Mouse (Mus musculus): ENCODE data around the gene Kirrel3. TPM values are rescaled to one million over a fixed set of nuclear protein-coding genes. Genes with fewer than 3 reads are reported as not detected.
A peak's percentile ranks its signal among the peaks of the same experiment; 100 is the strongest.

The Kirrel3 gene
- total RNA-seq, 2 experiments from 2014 or later = 66.3 to 71.9 TPM

- no peak for DNase-seq (ENCODE audit: low spot score in 2 of 2)
- intact Hi-C loops (cut with DNase I) = loop anchor here (5.0 kb wide), 1 partner anchor 349 kb away; no protein-coding TSS in a partner anchor
Measured at GRCm38 (mm10) chr9:34846440-34846839, 360.7 kb downstream of the Kirrel3 start.

DNA sequence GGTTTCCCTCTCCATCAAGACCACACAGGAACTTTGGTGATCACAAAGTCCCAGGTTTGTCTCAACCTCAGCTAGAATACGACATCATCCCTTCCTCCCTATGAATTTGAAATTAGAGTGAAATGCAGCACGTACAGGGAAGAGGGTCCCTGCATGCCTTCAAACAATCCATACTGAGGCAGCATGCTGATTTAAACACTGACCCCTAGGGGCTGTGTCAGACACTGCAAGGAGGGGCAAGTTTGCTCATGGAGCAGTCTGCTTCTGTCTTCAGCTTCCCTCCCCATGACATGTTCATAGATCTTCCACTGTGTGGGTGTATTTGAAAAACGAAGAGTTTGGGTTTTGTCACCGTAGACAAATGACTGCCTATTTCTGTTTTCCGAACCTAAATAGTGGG, 362.0 kb downstream of the Kirrel3 start:
- no peak for DNase-seq (ENCODE audit: low spot score in 2 of 2)
- intact Hi-C loops (cut with DNase I) = loop anchor here (5.0 kb wide), 1 partner anchor 350 kb away; no protein-coding TSS in a partner anchor

GRCm38 (mm10) chr9:34851136-34851535, 365.4 kb downstream of the Kirrel3 start:
- intact Hi-C loops (cut with DNase I) = no loop called here
- DNase-seq (ENCODE audit: low spot score in 2 of 2) = no peak

- no peak for DNase-seq (ENCODE audit: low spot score in 2 of 2)
- intact Hi-C loops (cut with DNase I) = no loop called here
Measured at GRCm38 (mm10) chr9:34857575-34857974, 371.9 kb downstream of the Kirrel3 start.

GRCm38 (mm10) chr9:34858071-34858470, 372.4 kb downstream of the Kirrel3 start:
- intact Hi-C loops (cut with DNase I) = no loop called here

GRCm38 (mm10) chr9:34860934-34861333, 375.2 kb downstream of the Kirrel3 start:
- DNase-seq (ENCODE audit: low spot score in 2 of 2) = no peak
- intact Hi-C loops (cut with DNase I) = loop anchor here (2.0 kb wide), 1 partner anchor 362 kb away; no protein-coding TSS in a partner anchor

More at GRCm38 (mm10) chr9:34858071-34858470, 372.4 kb downstream of the Kirrel3 start:
- no peak for DNase-seq (ENCODE audit: low spot score in 2 of 2)

- intact Hi-C loops (cut with DNase I) = loop anchor here (2.0 kb wide), 1 partner anchor 363 kb away; no protein-coding TSS in a partner anchor
- peak; percentile 50 to 71 for DNase-seq (ENCODE audit: low spot score in 2 of 2)
Measured at GRCm38 (mm10) chr9:34861775-34862174, 376.1 kb downstream of the Kirrel3 start.

DNA sequence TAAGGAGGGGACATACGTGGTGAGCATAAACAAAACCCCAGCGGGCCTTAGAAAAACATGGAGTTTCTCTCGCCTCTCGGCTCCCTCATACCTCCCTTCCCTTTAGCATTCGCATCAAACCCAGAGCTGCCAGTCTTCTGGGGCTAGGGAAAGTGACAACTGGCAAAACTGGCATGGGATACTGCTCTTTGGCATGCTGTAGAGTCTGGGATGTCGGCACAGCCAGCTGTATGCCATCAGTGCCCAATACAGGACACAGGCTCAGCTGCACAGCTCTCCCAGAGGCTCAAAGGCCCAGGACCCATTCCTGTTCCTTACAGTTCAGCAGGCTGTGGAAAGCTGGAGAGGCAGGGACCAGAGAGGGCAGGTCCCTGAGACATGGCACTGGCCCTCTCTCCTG, 379.9 kb downstream of the Kirrel3 start:
- intact Hi-C loops (cut with DNase I) = no loop called here
- DNase-seq (ENCODE audit: low spot score in 2 of 2) = no peak

GRCm38 (mm10) chr9:34871316-34871966, 385.7 kb downstream of the Kirrel3 start:
- DNase-seq (ENCODE audit: low spot score in 2 of 2) = no peak
- intact Hi-C loops (cut with DNase I) = no loop called here

GRCm38 (mm10) chr9:34875238-34875637, 389.5 kb downstream of the Kirrel3 start:
- intact Hi-C loops (cut with DNase I) = no loop called here
- DNase-seq (ENCODE audit: low spot score in 2 of 2) = no peak

DNA sequence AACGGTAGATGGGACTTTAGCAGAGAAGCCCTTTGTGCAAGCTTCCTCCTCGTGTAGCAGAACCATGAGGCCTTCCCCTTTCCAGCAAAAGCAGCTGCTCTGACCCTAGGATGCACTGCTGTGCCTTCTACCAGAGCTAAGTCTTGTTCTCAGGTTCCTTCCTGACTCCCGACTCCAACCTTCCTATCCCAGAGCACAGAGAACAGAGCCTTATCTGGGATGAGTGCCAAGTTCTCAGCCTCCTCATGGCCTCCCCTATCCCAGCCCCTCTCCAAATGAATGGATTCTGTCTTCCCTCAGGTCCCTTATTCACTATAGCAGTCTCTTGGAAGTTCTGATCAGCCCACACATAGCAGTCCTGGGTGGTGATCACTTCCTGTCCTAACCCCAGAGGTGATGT, 391.5 kb downstream of the Kirrel3 start:
- intact Hi-C loops (cut with DNase I) = no loop called here
- no peak for DNase-seq (ENCODE audit: low spot score in 2 of 2)

GRCm38 (mm10) chr9:34877799-34878198, 392.1 kb downstream of the Kirrel3 start:
- DNase-seq (ENCODE audit: low spot score in 2 of 2) = no peak
- intact Hi-C loops (cut with DNase I) = no loop called here

DNA sequence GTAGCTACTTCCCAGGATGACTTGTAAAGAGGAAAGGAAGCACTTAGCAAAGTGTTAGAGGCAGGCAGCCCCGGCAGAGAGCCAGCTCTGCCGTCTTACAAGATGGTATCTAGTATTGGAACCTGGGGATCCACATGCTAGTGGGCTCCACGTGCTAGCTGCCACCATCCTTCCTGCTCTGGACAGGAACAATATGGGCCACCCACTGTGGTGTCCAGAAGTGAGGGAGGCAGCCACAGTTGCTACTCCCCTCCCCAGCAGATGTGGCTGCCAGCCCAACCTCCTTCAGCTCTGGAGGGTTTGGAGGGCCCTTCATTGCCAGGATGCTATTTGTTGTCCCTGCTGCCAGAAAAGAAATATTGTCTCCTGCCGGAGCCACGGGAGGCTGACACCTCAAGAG, 396.1 kb downstream of the Kirrel3 start:
- no peak for DNase-seq (ENCODE audit: low spot score in 2 of 2)
- intact Hi-C loops (cut with DNase I) = no loop called here

GRCm38 (mm10) chr9:34882211-34882610, 396.5 kb downstream of the Kirrel3 start:
- no peak for DNase-seq (ENCODE audit: low spot score in 2 of 2)
- intact Hi-C loops (cut with DNase I) = no loop called here

- DNase-seq (ENCODE audit: low spot score in 2 of 2) = no peak
- intact Hi-C loops (cut with DNase I) = no loop called here
Measured at GRCm38 (mm10) chr9:34883122-34883521, 397.4 kb downstream of the Kirrel3 start.

GRCm38 (mm10) chr9:34884325-34884724, 398.6 kb downstream of the Kirrel3 start:
- intact Hi-C loops (cut with DNase I) = no loop called here
- no peak for DNase-seq (ENCODE audit: low spot score in 2 of 2)

DNA sequence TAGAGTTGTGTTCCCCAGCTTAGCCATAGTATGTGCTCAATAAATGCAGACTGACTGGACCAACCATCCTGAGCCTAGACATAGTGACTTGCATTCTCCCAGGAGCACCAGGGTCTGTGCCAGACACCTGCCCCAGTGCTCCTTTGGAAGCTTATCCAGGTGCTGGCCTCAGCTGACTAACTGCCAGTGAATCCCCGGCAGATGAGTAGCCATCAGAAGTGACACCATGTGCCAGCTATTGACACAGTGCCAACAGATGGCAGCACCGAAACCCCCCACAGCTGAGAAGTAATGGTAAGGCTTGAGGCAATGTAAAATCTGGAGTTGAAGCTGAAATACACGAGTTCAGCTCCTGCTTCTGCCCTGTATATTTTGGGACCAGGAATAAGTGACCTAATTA, 399.2 kb downstream of the Kirrel3 start:
- intact Hi-C loops (cut with DNase I) = no loop called here

DNA sequence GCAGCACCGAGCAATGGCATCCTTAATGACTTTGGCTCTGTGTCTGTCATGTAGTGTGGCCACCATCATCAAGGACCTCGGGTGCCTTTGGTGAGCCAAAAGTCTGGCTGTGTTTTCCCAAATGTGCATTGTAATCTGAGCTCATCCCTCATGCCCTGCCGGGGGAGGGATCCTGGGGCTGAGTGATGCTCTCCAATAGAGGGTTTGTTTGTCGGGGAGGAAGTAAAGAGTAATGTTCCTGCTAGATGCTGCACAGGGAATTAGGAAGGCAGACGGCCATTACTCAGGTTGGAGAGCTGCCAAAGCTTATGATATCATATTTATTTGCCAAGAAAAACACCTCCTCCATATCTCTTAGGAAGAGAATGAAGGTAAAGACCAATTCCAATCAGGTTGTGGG, 401.1 kb downstream of the Kirrel3 start:
- intact Hi-C loops (cut with DNase I) = no loop called here
- DNase-seq (ENCODE audit: low spot score in 2 of 2) = no peak

More for the DNA sequence above, 399.2 kb downstream of the Kirrel3 start:
- DNase-seq (ENCODE audit: low spot score in 2 of 2) = no peak

DNA sequence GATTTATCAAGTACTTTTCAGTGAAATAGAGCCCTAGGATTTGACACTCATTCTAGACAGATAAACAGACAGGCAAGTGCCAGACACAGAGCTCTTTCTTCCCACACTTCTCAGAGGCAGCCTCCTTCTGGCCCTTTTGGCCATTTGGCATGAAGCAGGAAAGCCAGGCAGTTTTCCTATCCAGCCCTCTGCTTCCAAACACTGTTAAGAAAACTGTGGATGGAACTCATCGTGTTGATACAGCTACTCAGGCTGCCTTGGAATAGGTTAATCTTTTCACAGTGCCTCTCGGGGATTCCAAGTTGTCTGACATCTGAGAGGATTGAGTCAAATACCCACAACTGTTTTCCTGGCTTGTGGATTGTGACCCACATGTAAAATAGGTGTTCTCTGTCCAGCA, 401.5 kb downstream of the Kirrel3 start:
- DNase-seq (ENCODE audit: low spot score in 2 of 2) = no peak
- intact Hi-C loops (cut with DNase I) = no loop called here

DNA sequence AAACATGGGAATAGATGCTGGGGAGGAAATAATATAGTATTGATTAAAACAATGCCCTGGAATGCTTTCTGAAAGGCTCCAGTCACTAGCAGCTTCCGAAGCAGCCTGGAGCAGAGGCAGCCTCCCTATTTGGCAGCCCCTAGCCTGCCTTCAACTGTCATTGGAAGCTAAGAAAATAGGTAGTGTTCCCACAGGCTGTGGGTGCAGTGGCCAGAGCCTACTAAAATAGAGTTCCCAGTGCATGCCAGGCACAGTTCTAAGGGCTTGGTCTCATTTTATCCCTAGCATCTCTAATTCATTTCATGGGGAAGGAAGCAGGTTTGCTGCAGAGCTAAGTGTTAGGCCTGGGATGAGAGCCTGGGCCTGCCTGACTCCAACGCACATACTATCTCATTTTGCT, 402.6 kb downstream of the Kirrel3 start:
- DNase-seq (ENCODE audit: low spot score in 2 of 2) = peak in 1 of 2 experiments; percentile 28
- intact Hi-C loops (cut with DNase I) = no loop called here

DNA sequence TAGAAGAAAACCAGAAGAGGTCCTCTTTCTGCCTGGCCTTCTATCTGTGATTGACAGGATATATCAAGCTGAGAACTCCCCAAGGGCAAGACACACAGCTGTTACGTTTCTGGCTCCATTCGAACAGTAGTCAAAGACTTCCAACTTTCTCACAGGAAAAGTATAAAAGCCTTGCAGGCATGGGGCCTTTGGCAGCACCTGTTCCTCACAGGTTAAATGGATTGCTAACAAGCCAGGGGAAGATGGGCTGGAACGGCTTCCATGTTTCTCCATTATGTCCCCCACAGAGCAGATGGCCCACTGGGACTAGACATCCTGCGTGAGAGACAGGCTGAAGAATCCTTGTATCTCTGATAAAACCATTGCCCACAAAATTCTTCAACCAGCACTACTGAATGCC, 415.5 kb downstream of the Kirrel3 start:
- no peak for DNase-seq (ENCODE audit: low spot score in 2 of 2)
- intact Hi-C loops (cut with DNase I) = no loop called here

- intact Hi-C loops (cut with DNase I) = no loop called here
- no peak for DNase-seq (ENCODE audit: low spot score in 2 of 2)
Measured at GRCm38 (mm10) chr9:34901888-34902287, 416.2 kb downstream of the Kirrel3 start.
